Mouse (Mus musculus): ENCODE measurements around the gene Opn1sw. TPM values are rescaled to one million over a fixed set of nuclear protein-coding genes. Genes with fewer than 3 reads are reported as not detected.

Opn1sw gene
- total and polyA plus RNA-seq, 3 experiments = 0.04 TPM; not detected in 2

GRCm38 (mm10) chr6:29378678-29379077 is 9.6 kb downstream of the Opn1sw start:
- DNase-seq (ENCODE audit: low read depth, low spot score) = no peak
- TF ChIP-seq ZKSCAN1 (IDR thresholded peaks at IDR 0.05; ENCODE audit: low read depth, low read length) (no peak), MYB (IDR thresholded peaks at IDR 0.05; ENCODE audit: low read depth, low read length) (no peak), JUND (IDR thresholded peaks at IDR 0.05; ENCODE audit: low read depth, low read length) (no peak), RCOR1 (IDR thresholded peaks at IDR 0.05; ENCODE audit: low read depth, low read length) (no peak), SMC3 (IDR thresholded peaks at IDR 0.05; ENCODE audit: low read depth, low read length) (no peak), TAL1 (IDR thresholded peaks at IDR 0.05; ENCODE audit: low read length) (no peak), ZC3H11A (IDR thresholded peaks at IDR 0.05; ENCODE audit: low read depth, low read length) (no peak), RAD21 (IDR thresholded peaks at IDR 0.05; ENCODE audit: low read depth, low read length) (no peak), CHD2 (IDR thresholded peaks at IDR 0.05; ENCODE audit: low read length) (no peak), KAT2A (conservative IDR thresholded peaks at IDR 0.05; ENCODE audit: low read depth, low read length) (no peak), GABPA (IDR thresholded peaks at IDR 0.05; ENCODE audit: low read depth, low read length) (no peak), POLR2AphosphoS2 (IDR thresholded peaks at IDR 0.05; ENCODE audit: low read length) (no peak), MAZ (IDR thresholded peaks at IDR 0.05; ENCODE audit: low read depth, low read length) (no peak), HCFC1 (IDR thresholded peaks at IDR 0.05; ENCODE audit: low read depth, low read length) (no peak), E2F4 (IDR thresholded peaks at IDR 0.05; ENCODE audit: borderline replicate concordance, low read depth, low read length) (no peak)
- no peaks in the 10 kb centered on the region for H3K79me2 ChIP-seq (ENCODE audit: control insufficient read depth, insufficient read depth, low read length, poor library complexity)
- no peak overlapping the region for H3K27ac ChIP-seq (ENCODE audit: control insufficient read depth, low read depth, low read length)
- H3K36me3 ChIP-seq (ENCODE audit: control insufficient read depth in 1 of 2, insufficient read depth in 2 of 2, low read length in 2 of 2) = peaks cover 0 to 6% of the 10 kb centered on the region in 2 experiments; a peak in 3 of 4 replicates
- H3K9me3 ChIP-seq (replicated peaks; ENCODE audit: insufficient read depth, low read length) = no peaks in the 10 kb centered on the region
- H3K4me3 ChIP-seq (ENCODE audit: control insufficient read depth in 1 of 2, insufficient read depth in 1 of 2, low read depth in 2 of 2, low read length in 2 of 2) = no peak overlapping the region
- H3K27me3 ChIP-seq (ENCODE audit: control insufficient read depth in 1 of 2, insufficient read depth in 2 of 2, low read length in 2 of 2) = no peaks in the 10 kb centered on the region
- H3K4me1 ChIP-seq (ENCODE audit: control insufficient read depth in 1 of 2, insufficient read depth in 2 of 2, low read length in 2 of 2) = peaks cover 0 to 2% of the 10 kb centered on the region in 2 experiments; a peak in 2 of 4 replicates
- H3K9ac ChIP-seq (ENCODE audit: control insufficient read depth, low read depth, low read length, poor library complexity, severe bottlenecking) = no peak overlapping the region

DNA sequence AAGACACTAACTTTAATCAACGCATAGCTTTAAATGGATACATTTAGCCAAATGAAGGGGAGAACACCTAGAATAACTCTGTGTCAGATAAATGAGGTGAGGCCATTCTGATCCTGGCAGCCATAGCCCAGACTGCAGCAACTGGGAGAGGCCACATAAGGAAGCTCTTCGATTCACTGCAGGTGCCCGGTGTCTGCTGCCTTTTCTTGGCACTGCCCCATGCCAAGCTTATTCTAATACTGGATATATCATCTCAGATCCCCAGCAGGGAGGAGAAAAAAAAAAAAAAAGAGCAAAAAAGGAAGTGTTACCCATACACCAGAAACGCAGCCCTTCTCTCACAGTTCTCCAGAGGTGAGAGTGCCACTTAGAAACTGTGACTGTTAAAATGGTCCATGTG is 10.9 kb downstream of the Opn1sw start:
- H3K9ac ChIP-seq (ENCODE audit: control insufficient read depth, low read depth, low read length, poor library complexity, severe bottlenecking) = no peak overlapping the region
- H3K27ac ChIP-seq (ENCODE audit: control insufficient read depth, low read depth, low read length) = no peak overlapping the region
- DNase-seq (ENCODE audit: low read depth, low spot score) = peak; percentile 23
- H3K27me3 ChIP-seq (ENCODE audit: control insufficient read depth in 1 of 2, insufficient read depth in 2 of 2, low read length in 2 of 2) = no peaks in the 10 kb centered on the region
- TF ChIP-seq POLR2AphosphoS5 (IDR thresholded peaks at IDR 0.05; ENCODE audit: borderline replicate concordance, low read depth, low read length) (no peak), MEF2A (IDR thresholded peaks at IDR 0.05; ENCODE audit: extremely low read depth, insufficient replicate concordance, low read depth, low read length, poor library complexity, severe bottlenecking) (no peak), SMC3 (IDR thresholded peaks at IDR 0.05; ENCODE audit: low read depth, low read length) (no peak), ZNF384 (IDR thresholded peaks at IDR 0.05; ENCODE audit: low read depth, low read length) (peak; percentile 89)
- H3K9me3 ChIP-seq (replicated peaks; ENCODE audit: insufficient read depth, low read length) = no peaks in the 10 kb centered on the region
- peaks cover 3 to 6% of the 10 kb centered on the region in 2 experiments for H3K4me1 ChIP-seq (ENCODE audit: control insufficient read depth in 1 of 2, insufficient read depth in 2 of 2, low read length in 2 of 2)
- H3K79me2 ChIP-seq (ENCODE audit: control insufficient read depth, insufficient read depth, low read length, poor library complexity) = no peaks in the 10 kb centered on the region
- H3K36me3 ChIP-seq (ENCODE audit: control insufficient read depth in 1 of 2, insufficient read depth in 2 of 2, low read length in 2 of 2) = peaks cover 4 to 13% of the 10 kb centered on the region in 2 experiments
- H3K4me3 ChIP-seq (ENCODE audit: control insufficient read depth in 1 of 2, insufficient read depth in 1 of 2, low read depth in 2 of 2, low read length in 2 of 2) = no peak overlapping the region

All from MEL (cell line).